Mouse (Mus musculus): Measurements from ENCODE around the gene Adh6b.

The Adh6b gene

GRCm38 (mm10) chr3:138341471-138341870 lies at the start of gene Adh6b:
Adh6b (plus strand) TSS chr3:138341775.
- DNase-seq (ENCODE audit: low read depth), result no peak

- no peak for DNase-seq (ENCODE audit: low read depth)
Observed at GRCm38 (mm10) chr3:138293298-138293895, 48.2 kb upstream of the Adh6b start.

- DNase-seq (ENCODE audit: low read depth), result no peak
Observed at GRCm38 (mm10) chr3:138300130-138300529, 41.4 kb upstream of the Adh6b start.

GRCm38 (mm10) chr3:138302676-138303075 lies 38.9 kb upstream of the Adh6b start:
- DNase-seq (ENCODE audit: low read depth), result no peak

- DNase-seq (ENCODE audit: low read depth), result no peak
Observed at GRCm38 (mm10) chr3:138303771-138304488, 37.6 kb upstream of the Adh6b start.

- DNase-seq (ENCODE audit: low read depth), result no peak
Observed at GRCm38 (mm10) chr3:138304489-138304871, 37.1 kb upstream of the Adh6b start.

GRCm38 (mm10) chr3:138305486-138306289 lies 35.9 kb upstream of the Adh6b start:
- no peak for DNase-seq (ENCODE audit: low read depth)

- DNase-seq (ENCODE audit: low read depth), result no peak
Observed at GRCm38 (mm10) chr3:138306290-138306683, 35.3 kb upstream of the Adh6b start.

GRCm38 (mm10) chr3:138309910-138310309 lies 31.7 kb upstream of the Adh6b start:
- no peak for DNase-seq (ENCODE audit: low read depth)

- no peak for DNase-seq (ENCODE audit: low read depth)
Observed at GRCm38 (mm10) chr3:138311015-138311414, 30.6 kb upstream of the Adh6b start.

- no peak for DNase-seq (ENCODE audit: low read depth)
Observed at GRCm38 (mm10) chr3:138312965-138313364, 28.6 kb upstream of the Adh6b start, which contains the start of gene Adh6a. Adh6a (plus strand) TSS chr3:138313286.

- DNase-seq (ENCODE audit: low read depth), result no peak
Observed at GRCm38 (mm10) chr3:138316908-138317472, 24.6 kb upstream of the Adh6b start.

GRCm38 (mm10) chr3:138325001-138325400 lies 16.6 kb upstream of the Adh6b start:
- DNase-seq (ENCODE audit: low read depth), result no peak

GRCm38 (mm10) chr3:138325466-138325865 lies 16.1 kb upstream of the Adh6b start:
- DNase-seq (ENCODE audit: low read depth), result no peak

- no peak for DNase-seq (ENCODE audit: low read depth)
Observed at GRCm38 (mm10) chr3:138333910-138334309, 7.7 kb upstream of the Adh6b start.

GRCm38 (mm10) chr3:138334320-138334719 lies 7.3 kb upstream of the Adh6b start:
- DNase-seq (ENCODE audit: low read depth), result no peak

- DNase-seq (ENCODE audit: low read depth), result no peak
Observed at GRCm38 (mm10) chr3:138335566-138335965, 6.0 kb upstream of the Adh6b start.

GRCm38 (mm10) chr3:138336104-138336754 lies 5.3 kb upstream of the Adh6b start:
- DNase-seq (ENCODE audit: low read depth), result no peak

GRCm38 (mm10) chr3:138347041-138347440 lies 5.5 kb downstream of the Adh6b start:
- no peak for DNase-seq (ENCODE audit: low read depth)

- no peak for DNase-seq (ENCODE audit: low read depth)
Observed at GRCm38 (mm10) chr3:138352012-138352809, 10.6 kb downstream of the Adh6b start.

GRCm38 (mm10) chr3:138358856-138359255 lies 17.3 kb downstream of the Adh6b start:
- no peak for DNase-seq (ENCODE audit: low read depth)
